7 mouse cellular contexts compared by ENCODE assay signal in the genomic region with DNA sequence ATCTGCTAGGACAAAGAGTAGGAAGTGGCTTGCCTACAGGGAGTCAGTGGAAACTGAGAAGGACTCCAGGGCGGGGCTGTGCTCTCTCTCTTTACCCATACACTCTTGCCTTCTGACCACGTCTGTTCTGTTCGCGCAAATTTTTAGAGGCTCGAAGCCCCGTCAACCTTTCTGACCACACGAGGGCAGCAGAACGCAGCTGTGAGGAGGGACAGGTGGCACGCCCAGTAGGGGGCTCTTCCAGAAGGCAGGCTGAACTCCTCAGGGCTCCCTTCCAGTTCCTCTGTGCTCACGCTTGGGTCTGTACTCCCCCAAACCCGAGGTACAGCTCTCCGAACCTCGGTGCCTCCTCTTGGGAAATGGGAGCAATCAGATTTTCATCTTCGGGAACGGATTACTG.
A peak's percentile ranks its signal among the peaks of the same experiment; 100 is the strongest.
DNase-seq lines count a peak whose midpoint lies in the region; ATAC-seq lines count a peak whose summit lies in the region.

No protein-coding gene starts in this region.

- H3K4me3 ChIP-seq in kidney, embryonic 15.5 days (replicated peaks): no peak overlapping the region
- no peak overlapping the region for H3K4me3 ChIP-seq in limb, embryonic 15.5 days
- no peak overlapping the region for H3K4me3 ChIP-seq in stomach, embryonic 14.5 days (ENCODE audit: low read depth, low read length)

- H3K9ac ChIP-seq in kidney, embryonic 15.5 days: no peak overlapping the region
- H3K9ac ChIP-seq in limb, embryonic 15.5 days: no peak overlapping the region
- H3K9ac ChIP-seq in stomach, embryonic 14.5 days (replicated peaks; ENCODE audit: low read depth, low read length): no peak overlapping the region

- H3K36me3 ChIP-seq in kidney, embryonic 15.5 days: no peaks in the 10 kb centered on the region
- H3K36me3 ChIP-seq in limb, embryonic 15.5 days: no peaks in the 10 kb centered on the region
- H3K36me3 ChIP-seq in stomach, embryonic 14.5 days (ENCODE audit: control insufficient read depth, insufficient read depth, low read length): no peaks in the 10 kb centered on the region

- 5% methylated on average over 15 of the region's 15 CpGs for WGBS in kidney, embryonic 15.5 days
- 4% methylated on average over 15 of the region's 15 CpGs for WGBS in limb, embryonic 15.5 days
- 4% methylated on average over 15 of the region's 15 CpGs for WGBS in stomach, embryonic 14.5 days

- peak; percentile 88 for DNase-seq in adipocyte (ENCODE audit: low spot score)
- DNase-seq in cerebellum, postnatal 14 days: peak; percentile 96 to 98
- DNase-seq in gastrocnemius, adult 8-10 months (ENCODE audit: low spot score in 2 of 2): peak; percentile 57 to 63
- DNase-seq in neural tube, embryonic 10.5 days (ENCODE audit: extremely low spot score, low spot score): peak; percentile 90

- no peaks in the 10 kb centered on the region for H3K9me3 ChIP-seq in kidney, embryonic 15.5 days (replicated peaks)
- no peaks in the 10 kb centered on the region for H3K9me3 ChIP-seq in limb, embryonic 15.5 days
- H3K9me3 ChIP-seq in stomach, embryonic 14.5 days (ENCODE audit: control insufficient read depth, low read depth, low read length): no peaks in the 10 kb centered on the region

- no peak overlapping the region for H3K27ac ChIP-seq in kidney, embryonic 15.5 days
- H3K27ac ChIP-seq in limb, embryonic 15.5 days: no peak overlapping the region
- H3K27ac ChIP-seq in stomach, embryonic 14.5 days (ENCODE audit: low read length): no peak overlapping the region

- peaks cover 83% of the 10 kb centered on the region for H3K27me3 ChIP-seq in kidney, embryonic 15.5 days
- H3K27me3 ChIP-seq in limb, embryonic 15.5 days: peaks cover 84% of the 10 kb centered on the region
- H3K27me3 ChIP-seq in stomach, embryonic 14.5 days (ENCODE audit: control insufficient read depth, insufficient read depth, low read length): peaks cover 39% of the 10 kb centered on the region

- no peak overlapping the region for H3K4me2 ChIP-seq in kidney, embryonic 15.5 days
- H3K4me2 ChIP-seq in limb, embryonic 15.5 days: no peak overlapping the region
- H3K4me2 ChIP-seq in stomach, embryonic 14.5 days (replicated peaks; ENCODE audit: low read depth, low read length): 0 out of 2 replicates have a peak overlapping the region, but pooled peaks have one; percentile 5

- ATAC-seq in kidney, embryonic 15.5 days (replicated peaks; ENCODE audit: low FRiP score): peak; percentile 23; the same call in 1 of the 2 replicates
- 0 out of 2 replicates have a peak, but pooled peaks have one; percentile 3 for ATAC-seq in limb, embryonic 15.5 days (ENCODE audit: insufficient number of reproducible peaks, low FRiP score, low TSS enrichment, low read depth)
- ATAC-seq in stomach, embryonic 14.5 days (ENCODE audit: insufficient number of reproducible peaks, insufficient read depth, low FRiP score, low read depth): no peak

- H3K4me1 ChIP-seq in kidney, embryonic 15.5 days: peaks cover 18% of the 10 kb centered on the region
- peaks cover 20% of the 10 kb centered on the region for H3K4me1 ChIP-seq in limb, embryonic 15.5 days
- H3K4me1 ChIP-seq in stomach, embryonic 14.5 days (ENCODE audit: control insufficient read depth, insufficient read depth, low read length): no peaks in the 10 kb centered on the region
